Mouse (Mus musculus): ENCODE results near the gene Csrp3.

Csrp3 gene

DNA sequence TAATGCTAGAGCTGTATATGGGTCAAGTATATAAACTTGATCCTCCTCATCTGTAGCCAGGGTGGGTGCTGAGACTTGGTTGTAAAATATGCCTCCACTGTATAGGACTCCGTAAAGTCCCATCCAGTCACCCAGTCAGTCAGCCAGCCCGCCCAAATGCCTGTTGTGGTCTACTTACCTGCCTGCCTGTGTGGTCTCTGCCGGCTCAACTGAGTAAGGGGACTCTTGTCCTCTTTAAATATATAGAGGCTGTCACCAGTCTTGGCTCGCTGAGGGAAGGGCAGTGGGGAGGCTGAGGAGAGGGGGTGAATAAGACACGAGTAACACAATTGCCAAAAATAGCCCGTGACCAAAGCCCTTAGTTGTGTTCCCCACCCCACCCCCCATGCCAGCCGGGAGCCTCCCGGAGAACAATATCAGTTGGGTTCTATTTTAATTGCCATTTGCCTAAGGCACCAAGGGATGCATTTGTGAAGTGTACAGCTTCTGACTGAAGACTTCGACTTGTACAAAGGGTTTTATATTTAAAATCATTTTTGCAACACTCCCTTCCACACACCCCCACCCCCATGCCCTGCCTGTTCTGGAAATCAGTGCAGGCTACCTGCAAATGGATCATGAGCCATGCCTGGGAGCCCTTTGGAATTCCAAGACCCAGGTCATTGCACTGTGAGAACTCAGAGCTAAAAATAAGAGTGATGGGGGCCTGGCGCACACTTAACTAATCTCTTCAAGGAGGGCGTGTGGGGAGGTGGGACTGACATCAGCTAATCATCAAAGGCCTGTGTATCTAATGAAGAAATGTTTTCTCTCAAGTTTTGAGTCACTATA, at the start of gene Csrp3:
Gene Csrp3 (minus strand): TSS at position 214 of the 831 bp plus-strand sequence.
- DNase-seq (ENCODE audit: low spot score), result no peak

- DNase-seq (ENCODE audit: low spot score), result no peak
These were observed 48.2 kb upstream of the Csrp3 start for GRCm38 (mm10) chr7:48896051-48896450.

GRCm38 (mm10) chr7:48895475-48895874, 47.6 kb upstream of the Csrp3 start:
- DNase-seq (ENCODE audit: low spot score), result no peak

GRCm38 (mm10) chr7:48894763-48895162, 46.9 kb upstream of the Csrp3 start:
- no peak for DNase-seq (ENCODE audit: low spot score)

GRCm38 (mm10) chr7:48894152-48894551, 46.3 kb upstream of the Csrp3 start:
- DNase-seq (ENCODE audit: low spot score), result peak; percentile 63

DNA sequence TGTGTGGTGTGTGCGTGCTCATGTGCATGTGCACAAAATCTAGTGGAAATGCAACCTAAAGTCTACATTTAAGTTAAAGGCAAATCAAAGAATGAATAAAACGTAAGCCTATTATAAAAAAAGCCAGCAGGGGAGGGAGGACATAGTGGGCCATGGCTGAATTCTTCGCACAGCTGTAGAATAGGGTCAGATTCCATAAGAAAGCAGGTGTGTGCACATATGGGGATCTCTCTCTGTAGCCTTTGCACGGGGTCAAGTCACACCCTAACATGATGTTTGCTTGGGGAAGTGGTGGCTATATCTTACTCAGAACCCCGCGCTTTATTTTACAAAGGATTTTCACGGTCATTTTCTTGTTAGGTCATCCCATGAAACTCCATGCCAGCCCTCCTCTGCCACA, 45.3 kb upstream of the Csrp3 start:
- no peak for DNase-seq (ENCODE audit: low spot score)

- no peak for DNase-seq (ENCODE audit: low spot score)
These were observed 43.2 kb upstream of the Csrp3 start for GRCm38 (mm10) chr7:48891029-48891428.

GRCm38 (mm10) chr7:48888751-48889150, 40.9 kb upstream of the Csrp3 start:
- DNase-seq (ENCODE audit: low spot score), result no peak

- no peak for DNase-seq (ENCODE audit: low spot score)
These were observed 40.1 kb upstream of the Csrp3 start for GRCm38 (mm10) chr7:48887973-48888372.

- no peak for DNase-seq (ENCODE audit: low spot score)
These were observed 36.4 kb upstream of the Csrp3 start for GRCm38 (mm10) chr7:48884266-48884611.

DNA sequence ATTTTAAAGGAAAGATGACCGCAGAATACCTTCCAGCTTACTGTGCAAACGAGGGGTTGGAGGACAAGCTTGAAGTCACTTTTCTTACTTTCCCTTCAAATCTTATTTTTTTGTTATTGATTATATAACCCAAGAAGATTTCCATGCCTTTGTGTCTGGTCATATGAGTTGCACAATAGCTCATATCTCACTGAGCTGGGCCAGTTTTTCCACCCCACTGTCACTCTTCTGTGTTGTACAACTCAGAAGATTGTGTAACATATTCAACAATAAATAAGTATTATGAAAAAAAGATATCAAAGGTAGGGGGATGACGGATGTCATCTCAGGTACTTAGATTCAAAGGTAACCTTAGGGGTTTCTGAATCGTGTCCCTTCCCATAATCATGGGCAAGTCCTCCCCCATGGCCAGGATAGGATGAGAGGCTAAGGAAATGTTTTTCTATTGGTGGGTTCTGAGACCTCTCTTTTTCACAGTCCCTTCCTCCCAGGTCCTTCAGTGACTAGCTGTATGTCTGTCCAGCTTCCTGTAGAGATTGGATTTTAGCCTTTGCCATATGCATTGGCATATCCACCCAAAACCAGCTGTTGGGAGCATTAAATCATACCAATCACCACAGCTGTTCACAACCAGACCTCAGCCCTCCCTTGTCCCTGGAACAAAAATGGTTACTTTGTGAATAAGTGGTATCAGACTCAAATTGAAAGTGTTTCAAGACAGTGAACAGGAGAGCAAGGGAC, 35.9 kb upstream of the Csrp3 start:
- DNase-seq (ENCODE audit: low spot score), result no peak

GRCm38 (mm10) chr7:48881971-48882609, 34.3 kb upstream of the Csrp3 start:
- no peak for DNase-seq (ENCODE audit: low spot score)

- DNase-seq (ENCODE audit: low spot score), result peak; percentile 82
These were observed 33.7 kb upstream of the Csrp3 start, which contains the start of gene E2f8 for GRCm38 (mm10) chr7:48881486-48881885. TSS of gene E2f8 (minus strand) at chr7:48881596.

- peak; percentile 97 for DNase-seq (ENCODE audit: low spot score)
These were observed 33.0 kb upstream of the Csrp3 start for GRCm38 (mm10) chr7:48880591-48881481.

DNA sequence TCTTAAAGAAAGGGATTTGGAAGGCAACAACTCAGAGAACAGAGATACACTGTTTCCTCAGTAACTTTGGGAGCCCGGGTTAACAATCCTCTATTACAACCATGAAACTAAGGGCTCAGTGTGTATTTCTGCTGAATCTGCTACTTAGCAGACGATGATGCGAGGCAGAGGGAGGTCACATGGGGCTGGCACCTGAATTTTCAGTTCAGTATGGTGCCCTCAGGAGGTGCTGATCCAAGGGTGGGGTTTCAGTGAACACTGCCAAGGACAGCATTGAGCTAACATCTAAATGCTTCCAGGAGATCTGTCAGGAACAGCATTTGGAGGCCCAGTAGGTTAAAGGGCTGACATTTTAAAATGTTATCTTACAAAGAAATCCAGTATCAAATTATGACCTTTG, 31.7 kb upstream of the Csrp3 start:
- no peak for DNase-seq (ENCODE audit: low spot score)

GRCm38 (mm10) chr7:48877786-48878390, 30.1 kb upstream of the Csrp3 start:
- no peak for DNase-seq (ENCODE audit: low spot score)

- DNase-seq (ENCODE audit: low spot score), result no peak
These were observed 28.7 kb upstream of the Csrp3 start for GRCm38 (mm10) chr7:48876526-48876925.

DNA sequence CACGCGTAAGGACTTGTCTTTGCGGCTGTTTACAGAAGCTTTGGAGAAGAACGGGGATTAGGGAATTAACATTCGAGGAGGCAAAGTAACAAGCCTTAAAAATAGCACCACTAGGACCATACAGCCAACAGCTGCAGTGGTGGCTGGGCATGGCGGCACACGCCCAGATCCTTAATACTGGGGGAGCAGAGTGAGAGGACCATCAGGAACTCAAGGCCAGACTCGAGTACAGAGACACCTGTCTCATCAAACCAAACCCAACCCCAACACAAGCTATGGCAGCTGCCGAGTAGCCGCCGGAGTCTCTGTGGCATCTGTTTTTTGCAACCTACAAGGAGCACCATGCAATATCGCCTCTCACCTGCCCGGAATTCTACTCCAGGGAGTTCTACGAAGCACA, 27.3 kb upstream of the Csrp3 start:
- no peak for DNase-seq (ENCODE audit: low spot score)

DNA sequence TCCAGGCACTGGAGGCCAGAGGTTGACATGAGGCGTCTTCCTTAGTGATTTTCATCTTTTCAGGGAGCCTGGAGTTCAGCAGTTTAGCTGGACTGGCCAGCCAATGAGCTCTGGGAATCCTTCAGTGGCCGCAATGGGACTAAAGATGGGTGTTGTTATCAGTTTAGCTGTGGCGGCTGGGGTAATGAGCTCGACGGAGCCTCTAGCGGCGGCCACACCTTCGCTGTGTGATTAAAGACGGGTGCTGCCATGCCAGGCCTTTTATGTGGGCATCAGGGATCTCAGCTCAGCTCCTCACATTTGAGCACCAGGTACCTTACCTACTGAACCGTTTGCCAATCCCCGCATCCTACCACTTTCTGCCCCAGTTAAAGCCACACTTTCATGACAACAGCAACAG, 23.5 kb upstream of the Csrp3 start:
- no peak for DNase-seq (ENCODE audit: low spot score)

DNA sequence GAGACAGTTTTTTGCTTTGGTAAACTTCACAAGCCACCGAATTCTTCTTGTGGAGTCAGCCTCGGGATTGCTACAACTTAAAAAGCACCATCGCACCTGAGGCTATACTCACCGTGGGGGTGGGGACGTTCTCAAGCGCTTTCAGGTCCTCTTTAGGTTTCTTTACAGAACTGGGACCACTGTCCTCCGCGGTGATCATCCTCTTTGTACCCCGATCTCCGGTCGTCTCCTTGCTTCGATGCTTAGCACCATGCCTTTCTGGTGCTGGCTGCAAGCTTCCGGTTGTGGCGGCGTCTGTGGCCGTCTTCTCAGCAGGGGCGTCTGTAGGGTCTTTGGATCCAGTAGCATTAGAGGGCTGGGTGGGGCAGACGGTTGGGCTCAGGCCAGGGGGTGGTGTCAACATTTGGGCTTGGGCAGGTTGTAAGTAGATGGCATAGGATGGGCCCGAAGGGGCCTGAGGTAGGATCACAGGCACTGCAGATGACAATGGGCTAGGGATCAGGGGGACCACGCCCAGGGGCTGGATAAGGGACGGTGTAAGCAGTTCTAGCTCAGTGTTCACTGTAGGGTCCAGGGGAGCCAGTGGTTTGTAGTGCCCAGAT, 22.8 kb upstream of the Csrp3 start:
- no peak for DNase-seq (ENCODE audit: low spot score)

DNA sequence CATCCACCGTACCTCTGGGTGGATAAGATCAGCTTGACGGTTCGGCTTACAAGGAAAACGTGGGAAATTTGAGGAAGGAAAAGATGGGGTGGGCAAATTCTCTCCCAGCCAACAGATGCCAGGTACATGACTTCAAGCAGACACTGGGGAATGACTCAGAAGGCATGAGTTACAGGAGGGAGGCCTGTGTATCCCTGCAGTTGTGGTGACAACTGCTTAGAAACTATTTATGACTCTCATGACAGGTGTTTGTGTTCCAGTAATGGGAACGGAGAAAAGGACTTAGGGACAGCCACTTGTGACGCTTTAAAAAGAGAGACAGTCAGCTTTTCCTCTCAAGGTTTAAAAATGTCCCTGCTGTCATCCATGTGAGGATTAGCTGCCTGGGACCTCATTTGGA, 22.3 kb upstream of the Csrp3 start:
- no peak for DNase-seq (ENCODE audit: low spot score)
